ENCODE assay signal across 30 mouse cellular contexts in the genomic region with DNA sequence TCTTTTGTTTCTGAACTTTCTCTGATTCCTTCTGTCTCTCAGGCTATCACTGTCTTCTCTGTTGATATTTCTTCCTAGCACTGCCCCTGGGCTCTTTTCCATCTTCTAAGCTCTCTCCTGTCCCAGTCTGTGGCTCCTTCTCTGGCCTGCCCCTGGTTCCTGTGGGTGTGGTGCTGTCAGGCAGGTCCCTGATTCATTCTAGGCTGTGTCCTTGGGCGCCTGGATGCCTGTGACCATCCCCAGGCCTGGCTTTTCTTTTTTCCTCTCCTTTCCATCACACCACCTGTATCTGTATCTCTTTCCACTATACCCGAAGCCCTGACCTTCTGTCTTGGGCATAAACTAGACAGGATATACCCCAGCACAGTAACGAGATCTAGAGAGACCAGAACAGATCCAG. TPM values are rescaled to one million over a fixed set of nuclear protein-coding genes. Genes with fewer than 3 reads are reported as not detected.
A peak's percentile ranks its signal among the peaks of the same experiment; 100 is the strongest.
DNase-seq lines count a peak whose midpoint lies in the region; ATAC-seq lines count a peak whose summit lies in the region.
"Had no signal": no experiment of that assay in that cellular context is flagged by ENCODE, and none has a peak within 500 bp of the region (broad histone marks: within the 10 kb centered on the region; RNA-seq: fewer than 3 reads in every experiment).

No protein-coding gene starts in this region.

- H3K4me2 ChIP-seq in hindbrain, embryonic 12.5 days (replicated peaks): no peak overlapping the region
- H3K4me2 ChIP-seq: embryonic facial prominence, embryonic 13.5 days; forebrain, embryonic 13.5 days; heart, embryonic 12.5 days; heart, embryonic 15.5 days; hindbrain, embryonic 13.5 days; intestine, embryonic 15.5 days had no signal

- no peak for ATAC-seq in hindbrain, embryonic 12.5 days (ENCODE audit: low FRiP score)
- ATAC-seq: activated CD4-positive, CD25-positive, alpha-beta regulatory T cell, adult 4 months; forebrain, embryonic 13.5 days; forebrain, postnatal 0 days; hindbrain, embryonic 16.5 days; intestine, embryonic 15.5 days had no signal

- H3K36me3 ChIP-seq in hindbrain, embryonic 10.5 days: no peaks in the 10 kb centered on the region
- no peaks in the 10 kb centered on the region for H3K36me3 ChIP-seq in hindbrain, embryonic 12.5 days
- H3K36me3 ChIP-seq: embryonic facial prominence, embryonic 10.5 days; embryonic facial prominence, embryonic 13.5 days; heart, embryonic 12.5 days; heart, embryonic 15.5 days; hindbrain, embryonic 13.5 days; intestine, embryonic 15.5 days had no signal

- H3K27ac ChIP-seq in hindbrain, embryonic 10.5 days: peak overlapping the region; percentile 60; the same call in 1 of the 2 replicates
- H3K27ac ChIP-seq in hindbrain, embryonic 12.5 days: no peak overlapping the region
- H3K27ac ChIP-seq: embryonic facial prominence, embryonic 10.5 days; embryonic facial prominence, embryonic 13.5 days; forebrain, embryonic 13.5 days; gastrocnemius, adult 2 months; heart, embryonic 15.5 days; hindbrain, embryonic 13.5 days; intestine, embryonic 15.5 days had no signal

- WGBS in hindbrain, embryonic 10.5 days: 80% methylated on average over 3 of the region's 3 CpGs
- 72% methylated on average over 3 of the region's 3 CpGs for WGBS in hindbrain, embryonic 12.5 days

- peak; percentile 58 to 78 for DNase-seq in adrenal gland, adult (ENCODE audit: inconsistent age in 2 of 2, low spot score in 1 of 2)
- DNase-seq in adrenal gland, postnatal 4 days (ENCODE audit: low spot score in 2 of 2): no peak
- DNase-seq in adrenal gland, postnatal 14 days: peak; percentile 61
- no peak for DNase-seq in adrenal gland, adult 8-10 months
- DNase-seq in hindbrain, embryonic 10.5 days (ENCODE audit: low spot score): no peak
- DNase-seq: cerebellum, adult 11-12 months; cerebellum, adult 8-10 months; cerebellum, postnatal 10 days; cerebellum, postnatal 36 days; embryo, embryonic 11 days; forebrain, postnatal 0 days; gastrocnemius, postnatal 14 days; heart, adult 11 months; heart, postnatal 10 days; heart, postnatal 4 days; kidney, adult 11 months; kidney, adult 8-10 months had no signal

- no peak overlapping the region for H3K9ac ChIP-seq in hindbrain, embryonic 12.5 days
- H3K9ac ChIP-seq: embryonic facial prominence, embryonic 13.5 days; forebrain, embryonic 13.5 days; forebrain, postnatal 0 days; heart, embryonic 12.5 days; heart, embryonic 15.5 days; hindbrain, embryonic 13.5 days; intestine, embryonic 15.5 days had no signal

- peaks cover 23% of the 10 kb centered on the region for H3K27me3 ChIP-seq in hindbrain, embryonic 10.5 days (ENCODE audit: insufficient read depth, poor library complexity, severe bottlenecking)
- peaks cover 9% of the 10 kb centered on the region for H3K27me3 ChIP-seq in hindbrain, embryonic 12.5 days

- no peaks in the 10 kb centered on the region for H3K9me3 ChIP-seq in hindbrain, embryonic 10.5 days
- H3K9me3 ChIP-seq in hindbrain, embryonic 12.5 days (replicated peaks): no peaks in the 10 kb centered on the region
- H3K9me3 ChIP-seq: embryonic facial prominence, embryonic 10.5 days; embryonic facial prominence, embryonic 13.5 days; forebrain, embryonic 13.5 days; heart, embryonic 12.5 days; heart, embryonic 15.5 days; hindbrain, embryonic 13.5 days; intestine, embryonic 15.5 days had no signal

- peaks cover 51% of the 10 kb centered on the region for H3K4me1 ChIP-seq in hindbrain, embryonic 10.5 days (replicated peaks)
- H3K4me1 ChIP-seq in hindbrain, embryonic 12.5 days: peaks cover 18% of the 10 kb centered on the region

- H3K4me3 ChIP-seq in hindbrain, embryonic 10.5 days: no peak overlapping the region
- H3K4me3 ChIP-seq in hindbrain, embryonic 12.5 days: no peak overlapping the region
- H3K4me3 ChIP-seq: embryonic facial prominence, embryonic 10.5 days; embryonic facial prominence, embryonic 13.5 days; erythroblast, embryonic 14.5 days; forebrain, embryonic 13.5 days; gastrocnemius, adult 2 months; heart, embryonic 12.5 days; heart, embryonic 15.5 days; hindbrain, embryonic 13.5 days; intestine, embryonic 15.5 days had no signal

RNA-seq across cellular contexts. Expression of gene Nr5a1, which starts 28.6 kb away (rescaled TPM):
- 100 to 1,000 TPM; 432 to 438 TPM for total RNA-seq in adrenal gland, postnatal 4 days (2021)
- total RNA-seq in adrenal gland, postnatal 14 days (2021): 372 and 416 TPM in 2 replicates
- total RNA-seq in adrenal gland, adult 8-10 months (2022): 100 to 1,000 TPM; 272 to 809 (median 569) TPM
- polyA plus RNA-seq in hindbrain, embryonic 10.5 days (2016; fragmentation: Nextera tagmentation; extraction: Ambion mirVana): 0.07 and 0.15 TPM in 2 replicates
- polyA plus RNA-seq in hindbrain, embryonic 12.5 days (2016; fragmentation: Nextera tagmentation; extraction: Ambion mirVana): 0.08 and 0.12 TPM in 2 replicates
- total RNA-seq: gastrocnemius, adult 2 months; gastrocnemius, postnatal 14 days; heart, adult 8-10 months had no signal
- polyA plus RNA-seq: activated CD4-positive, CD25-positive, alpha-beta regulatory T cell, adult 4 months; erythroblast, embryonic 14.5 days; heart, embryonic 12.5 days; heart, embryonic 15.5 days; hindbrain, embryonic 16.5 days had no signal

RNA-seq across cellular contexts. Expression of gene Psmb7, which starts 41.9 kb away (rescaled TPM):
- 100 to 1,000 TPM; 262 to 277 TPM for total RNA-seq in adrenal gland, postnatal 4 days (2021)
- total RNA-seq in adrenal gland, postnatal 14 days (2021): 261 and 270 TPM in 2 replicates
- total RNA-seq in adrenal gland, adult 8-10 months (2022): 100 to 1,000 TPM; 232 to 337 (median 283) TPM
- 319 and 334 TPM in 2 replicates for polyA plus RNA-seq in hindbrain, embryonic 10.5 days (2016; fragmentation: Nextera tagmentation; extraction: Ambion mirVana)
- 267 and 272 TPM in 2 replicates for polyA plus RNA-seq in hindbrain, embryonic 12.5 days (2016; fragmentation: Nextera tagmentation; extraction: Ambion mirVana)

Comparison
In these comparisons a context has a peak if more than half of its experiments do, and no peak if none do; other contexts are left out.
1. DNase-seq: peak in adrenal gland, adult (2 of 2) and adrenal gland, postnatal 14 days (single experiment); none in adrenal gland, postnatal 4 days (0 of 2), adrenal gland, adult 8-10 months (single experiment) and hindbrain, embryonic 10.5 days (single experiment).